Mouse (Mus musculus) embryo, embryonic 11 days (tissue): ENCODE results near the gene Dock7.
A peak's percentile ranks its signal among the peaks of the same experiment; 100 is the strongest.

Source experiments
- DNase-seq: peaks from one replicate; pipeline ENCODE4 v3.0.0-alpha.2; 2015

Dock7 gene

GRCm38 (mm10) chr4:99120211-99121122 lies at the start of gene Dock7:
Dock7 (minus strand) TSS chr4:99120915.
- DNase-seq, result peak; percentile 94

- DNase-seq, result no peak
These were observed 48.2 kb upstream of the Dock7 start for GRCm38 (mm10) chr4:99168869-99169268.

GRCm38 (mm10) chr4:99163547-99163946 lies 42.8 kb upstream of the Dock7 start:
- peak; percentile 39 for DNase-seq

- DNase-seq, result no peak
These were observed 42.3 kb upstream of the Dock7 start for GRCm38 (mm10) chr4:99163001-99163400.

- DNase-seq, result no peak
These were observed 40.8 kb upstream of the Dock7 start for GRCm38 (mm10) chr4:99161457-99161971.

GRCm38 (mm10) chr4:99160899-99161298 lies 40.2 kb upstream of the Dock7 start:
- no peak for DNase-seq

- DNase-seq, result no peak
These were observed 39.7 kb upstream of the Dock7 start for GRCm38 (mm10) chr4:99160414-99160813.

DNA sequence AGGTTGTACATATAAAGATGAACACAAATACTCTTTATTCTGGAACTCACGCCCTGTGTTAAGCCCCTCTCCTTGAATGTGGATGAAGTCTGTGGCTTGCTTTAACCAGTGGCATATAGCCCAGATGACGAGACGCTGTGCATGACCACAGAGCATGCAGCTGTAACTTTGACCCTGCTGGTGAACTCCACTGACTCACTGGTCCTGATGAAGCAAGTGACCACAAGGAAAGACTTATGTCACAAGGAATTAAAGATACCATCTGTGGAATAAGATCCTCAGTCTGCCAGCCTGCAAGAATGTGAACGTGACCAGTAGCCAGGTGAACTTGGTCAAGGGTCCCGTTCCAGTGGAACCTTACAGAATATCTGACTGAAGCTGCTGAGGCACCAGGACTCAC lies 37.8 kb upstream of the Dock7 start:
- DNase-seq, result no peak

DNA sequence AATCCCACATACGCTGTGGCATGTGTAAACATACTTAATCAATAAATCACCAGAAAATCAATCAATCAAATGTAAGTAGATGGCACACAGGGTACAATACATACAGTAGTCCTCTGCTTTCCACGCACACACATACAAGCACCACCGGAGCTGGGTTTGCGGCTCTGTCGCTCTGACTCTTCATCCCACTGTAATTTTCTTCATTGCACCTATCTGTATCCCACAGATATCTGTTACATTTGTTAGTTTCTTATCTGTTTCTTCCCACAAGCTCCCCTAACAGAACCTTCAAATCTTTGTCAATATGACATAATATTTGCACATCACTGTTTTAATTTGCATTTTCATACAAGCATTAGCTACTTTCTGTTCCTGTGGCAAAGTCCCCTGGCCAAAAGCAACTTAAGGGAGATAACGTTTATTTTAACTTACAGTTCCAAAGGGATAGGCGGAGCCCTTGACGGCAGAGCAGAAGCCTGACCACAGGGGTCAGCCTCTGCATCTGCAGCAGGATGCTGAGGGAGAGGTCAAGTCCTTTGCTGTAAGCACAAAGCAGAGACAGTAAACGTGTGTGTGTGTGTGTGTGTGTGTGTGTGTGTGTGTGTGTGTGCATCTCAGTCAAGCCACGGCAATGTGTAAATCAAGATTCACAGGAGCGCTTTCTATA lies 36.1 kb upstream of the Dock7 start:
- no peak for DNase-seq

GRCm38 (mm10) chr4:99151885-99152558 lies 31.3 kb upstream of the Dock7 start:
- peak; percentile 19 for DNase-seq

DNA sequence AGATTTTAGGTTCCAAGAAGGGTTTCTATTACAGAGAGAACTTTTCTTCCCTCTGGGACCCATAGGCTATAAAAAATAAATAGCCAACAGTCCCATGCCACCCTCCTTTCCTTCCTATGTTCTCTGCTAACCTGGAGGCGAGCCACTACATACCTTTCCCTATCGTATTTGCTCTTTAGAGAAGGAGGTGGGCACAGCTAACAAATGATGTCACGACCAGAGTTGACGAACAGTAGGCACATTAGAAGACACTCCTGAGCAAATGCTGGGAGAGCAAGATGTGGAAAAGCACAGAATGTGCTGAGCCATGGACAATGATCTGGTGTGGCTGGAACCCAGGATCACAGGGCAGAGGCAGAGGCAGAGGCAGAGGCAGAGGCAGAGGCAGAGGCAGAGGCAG lies 30.7 kb upstream of the Dock7 start:
- no peak for DNase-seq

DNA sequence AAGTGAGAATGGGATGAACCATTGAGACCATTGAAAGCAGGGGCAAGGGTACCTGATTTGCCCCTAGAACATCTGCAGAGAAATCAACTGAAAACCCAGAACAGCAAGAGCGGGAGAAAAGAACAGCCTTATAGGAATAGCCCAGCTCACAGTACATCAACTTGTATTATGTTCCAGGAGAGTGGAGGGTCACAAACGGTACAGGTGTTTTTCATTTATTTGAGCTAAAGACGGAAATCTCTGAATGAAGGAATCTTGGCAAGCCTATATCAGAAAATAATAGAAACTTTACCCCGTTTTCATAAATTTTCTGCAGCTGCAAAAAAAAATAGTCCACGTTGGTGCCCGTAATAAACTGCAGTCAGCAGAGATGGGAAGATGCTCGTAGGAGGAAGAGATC lies 22.6 kb upstream of the Dock7 start:
- DNase-seq, result no peak

DNA sequence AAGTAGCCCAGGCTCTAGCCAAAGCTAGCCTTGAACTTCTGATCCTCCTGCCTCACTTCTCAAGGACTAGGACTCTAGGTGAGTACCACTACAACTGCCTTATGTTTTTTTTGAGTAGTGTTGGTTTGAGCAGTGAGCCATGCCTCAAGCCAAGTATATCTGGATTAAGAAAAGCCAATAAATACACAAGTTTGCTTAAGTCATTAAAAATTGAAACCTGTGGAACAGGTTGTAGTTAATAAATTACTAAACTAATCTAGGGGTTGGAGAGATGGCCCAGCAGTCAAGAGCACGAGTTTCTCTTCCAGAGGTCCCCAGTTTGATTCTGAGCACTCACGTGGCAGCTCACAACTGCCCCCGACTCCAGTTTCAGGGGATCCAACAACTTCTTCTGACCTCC lies 20.9 kb upstream of the Dock7 start:
- DNase-seq, result no peak

GRCm38 (mm10) chr4:99141171-99141570 lies 20.5 kb upstream of the Dock7 start:
- no peak for DNase-seq

- no peak for DNase-seq
These were observed 17.4 kb upstream of the Dock7 start for GRCm38 (mm10) chr4:99137986-99138641.

GRCm38 (mm10) chr4:99134522-99134921 lies 13.8 kb upstream of the Dock7 start:
- no peak for DNase-seq

- no peak for DNase-seq
These were observed 12.6 kb upstream of the Dock7 start for GRCm38 (mm10) chr4:99133326-99133725.

GRCm38 (mm10) chr4:99132686-99133085 lies 12.0 kb upstream of the Dock7 start:
- no peak for DNase-seq

- DNase-seq, result no peak
These were observed 10.5 kb upstream of the Dock7 start for GRCm38 (mm10) chr4:99131227-99131653.

DNA sequence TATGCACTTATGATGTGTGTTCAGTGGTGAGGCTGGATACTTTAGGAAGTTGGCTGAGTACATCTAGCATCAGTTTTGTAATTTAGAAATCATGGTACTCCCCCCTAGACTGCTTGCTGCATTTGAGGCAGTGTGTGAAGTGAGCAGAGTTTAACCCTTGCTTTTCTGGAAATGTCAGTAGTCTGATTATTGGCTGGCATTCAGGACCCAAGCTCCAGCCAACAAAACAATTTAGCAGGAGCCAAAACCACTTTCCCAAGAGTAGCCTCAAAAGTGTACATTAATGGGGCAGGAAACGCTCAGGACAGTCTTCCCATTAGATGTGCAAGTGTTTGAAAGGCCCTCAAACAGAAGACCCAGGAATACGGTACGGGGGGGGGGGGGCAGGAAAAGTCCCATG lies 2.8 kb upstream of the Dock7 start:
- no peak for DNase-seq

GRCm38 (mm10) chr4:99122786-99123185 lies 2.1 kb upstream of the Dock7 start:
- no peak for DNase-seq

DNA sequence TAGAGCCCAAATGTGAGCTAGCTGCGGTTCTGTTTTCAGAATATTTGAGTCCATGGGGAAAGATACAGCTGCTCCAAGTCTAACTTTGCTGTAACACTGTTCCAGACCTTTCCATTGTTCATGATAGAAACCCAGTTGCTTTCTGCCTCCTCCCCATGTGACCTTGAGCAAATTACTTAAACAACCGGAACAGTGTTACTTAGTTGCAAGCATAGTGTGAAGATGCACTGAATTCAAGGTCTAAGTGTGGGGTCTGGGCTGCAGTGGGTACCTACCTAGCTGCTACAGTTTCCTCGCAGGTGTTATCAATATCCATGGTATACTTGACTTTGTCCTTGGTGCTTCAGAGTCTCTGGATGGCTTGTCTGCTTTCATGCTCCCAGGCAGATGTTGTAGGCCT lies 1.3 kb upstream of the Dock7 start:
- no peak for DNase-seq
